Mouse (Mus musculus) erythroblast, embryonic 14.5 days (primary cell): ENCODE measurements around the gene Gba. TPM values are rescaled to one million over a fixed set of nuclear protein-coding genes. Genes with fewer than 3 reads are reported as not detected.
"Not testable (repeated sequence)": the region's sequence is repeated elsewhere in the genome, so short reads cannot be mapped to it uniquely, and the experiment has no call there.

ENCODE experiments used
- H3K27me3 ChIP-seq: 2 replicates; pipeline ENCODE4 v1.6.1; 2012; ENCODE audit warnings: inconsistent platforms; ENCODE audit not compliant: control insufficient read depth
- H3K36me3 ChIP-seq: 2 replicates; pipeline ENCODE4 v1.6.1; 2012; ENCODE audit warnings: mild to moderate bottlenecking, inconsistent platforms; ENCODE audit not compliant: control insufficient read depth
- H3K4me1 ChIP-seq: 2 replicates; pipeline ENCODE4 v1.6.1; 2012; ENCODE audit warnings: inconsistent platforms; ENCODE audit not compliant: control insufficient read depth
- H3K4me3 ChIP-seq: replicated peaks from 2 replicates; pipeline ENCODE3; 2012; ENCODE audit warnings: moderate library complexity, mild to moderate bottlenecking, inconsistent platforms
- H3K9me3 ChIP-seq: 2 replicates; pipeline ENCODE4 v1.6.1; 2012; ENCODE audit warnings: low read length, inconsistent platforms, mixed read lengths; ENCODE audit not compliant: control insufficient read depth
- GATA1 ChIP-seq: IDR thresholded peaks from 2 replicates; pipeline ENCODE4 v1.6.1; 2012; ENCODE audit warnings: low read length, inconsistent platforms, mixed read lengths
- TAL1 ChIP-seq: IDR thresholded peaks from 3 replicates; pipeline ENCODE4 v1.6.1; 2012; ENCODE audit warnings: low read length, inconsistent platforms, mixed read lengths
- polyA plus RNA-seq: library from polyadenylated mRNA; stranded (reverse); fragments of >175 nt; gene quantifications from 2 replicates; pipeline ENCODE4 v1.2.3, GENCODE M21; 2012

The Gba gene
- polyA plus RNA-seq: 0.40 and 0.57 TPM in 2 replicates

DNA sequence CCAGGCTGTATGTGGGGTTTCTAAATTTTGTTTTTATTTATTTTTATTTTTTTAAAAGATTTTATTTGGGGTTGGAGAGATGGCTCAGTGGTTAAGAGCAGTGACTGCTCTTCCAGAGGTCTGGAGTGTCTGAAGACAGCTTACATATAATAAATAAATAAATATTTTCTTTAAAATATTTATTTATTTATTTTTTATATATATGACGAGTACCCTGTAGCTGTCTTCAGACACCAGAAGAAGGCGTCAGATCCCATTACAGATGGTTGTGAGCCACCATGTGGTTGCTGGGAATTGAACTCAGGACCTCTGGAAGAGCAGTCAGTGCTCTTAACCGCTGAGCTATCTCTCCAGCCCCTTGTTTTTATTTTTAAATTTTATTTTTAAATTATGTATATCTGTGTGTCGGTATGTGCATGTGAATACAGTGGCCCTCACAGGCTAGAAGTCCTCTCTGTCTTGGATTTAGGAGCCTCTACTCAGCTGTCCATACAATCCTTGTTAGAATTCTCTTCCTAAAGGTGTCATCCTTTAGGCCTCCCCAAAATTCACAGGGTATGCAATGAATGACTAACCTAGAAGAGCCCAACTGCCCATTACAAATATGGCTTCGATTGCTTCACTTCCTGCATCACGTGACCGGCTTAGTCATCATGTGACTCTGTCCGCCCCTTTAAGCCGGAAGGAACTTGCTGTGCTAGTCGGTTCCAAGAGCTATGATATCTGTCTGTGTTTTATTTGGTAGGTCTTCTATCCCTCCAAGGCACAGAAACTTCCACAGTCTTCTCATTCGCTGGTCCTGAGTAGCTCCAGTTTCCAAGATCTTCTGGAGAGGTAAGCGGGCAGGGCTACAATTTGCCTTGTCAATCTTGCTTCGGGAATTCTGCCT, at the start of gene Gba:
Gba (plus strand) TSS at position 676 of the 889 bp plus-strand sequence.
- no peaks in the 10 kb centered on the region for H3K9me3 ChIP-seq
- TF ChIP-seq TAL1: no peak
- TF ChIP-seq GATA1: no peak
- peaks cover 12% of the 10 kb centered on the region for H3K4me1 ChIP-seq
- peaks cover 31% of the 10 kb centered on the region for H3K36me3 ChIP-seq
- peaks cover 7% of the 10 kb centered on the region for H3K27me3 ChIP-seq
- peak within 1 kb of the TSS; percentile 62 for H3K4me3 ChIP-seq

- Histone ChIP-seq H3K27me3 (peaks cover 62% of the 10 kb centered on the region), H3K4me1 (peaks cover 31% of the 10 kb centered on the region), H3K9me3 (no peaks in the 10 kb centered on the region), H3K4me3 (no peak overlapping the region), H3K36me3 (no peaks in the 10 kb centered on the region)
- no peak for TF ChIP-seq TAL1
- no peak for TF ChIP-seq GATA1
Measured at GRCm38 (mm10) chr3:89156951-89157350, 45.8 kb upstream of the Gba start.

DNA sequence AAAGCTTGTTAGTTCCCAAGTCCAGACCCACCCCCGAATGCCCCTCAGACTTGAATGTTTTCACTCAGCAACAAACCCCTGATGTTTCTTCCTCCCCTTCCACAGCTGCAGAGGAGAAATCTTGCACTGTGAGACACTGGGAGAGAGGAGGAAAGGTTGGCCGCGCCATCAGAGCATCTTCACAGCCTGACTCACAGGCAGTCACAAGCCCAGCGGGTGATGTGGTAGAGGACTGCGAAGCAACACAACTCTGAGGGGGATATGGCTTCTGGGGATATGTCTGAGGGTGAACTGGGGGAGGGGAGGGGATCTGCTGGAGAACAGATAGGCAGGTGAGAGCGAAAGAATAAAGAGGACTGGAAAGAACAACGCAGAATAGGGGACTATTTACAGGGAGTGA, 44.1 kb upstream of the Gba start:
- Histone ChIP-seq H3K4me1 (peaks cover 21% of the 10 kb centered on the region), H3K27me3 (peaks cover 50% of the 10 kb centered on the region), H3K4me3 (no peak overlapping the region), H3K36me3 (no peaks in the 10 kb centered on the region), H3K9me3 (no peaks in the 10 kb centered on the region)
- TF ChIP-seq TAL1 (no peak), GATA1 (no peak)

DNA sequence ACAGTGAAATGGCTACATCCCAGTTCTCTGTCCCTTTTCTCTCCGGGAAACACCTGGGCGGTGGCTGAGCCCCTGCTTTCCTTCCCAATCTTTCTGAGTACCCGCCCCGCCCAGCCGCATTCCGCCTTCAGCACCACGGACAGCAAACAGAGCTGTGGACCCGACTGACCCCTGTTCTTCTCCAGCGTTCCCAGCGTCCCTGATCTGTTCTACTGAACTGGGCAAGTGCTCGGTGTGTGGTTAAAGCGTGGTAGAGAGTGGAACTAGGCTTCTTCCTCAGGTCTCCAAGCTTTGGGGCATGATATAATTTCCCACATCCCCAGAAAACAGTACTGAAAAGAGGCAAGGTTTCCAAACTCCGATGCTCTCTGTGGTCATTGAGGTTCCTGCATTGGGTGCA, 43.5 kb upstream of the Gba start:
- TF ChIP-seq TAL1: no peak
- H3K4me3 ChIP-seq: peak overlapping the region; percentile 64
- peaks cover 47% of the 10 kb centered on the region for H3K27me3 ChIP-seq
- H3K36me3 ChIP-seq: no peaks in the 10 kb centered on the region
- peaks cover 27% of the 10 kb centered on the region for H3K4me1 ChIP-seq
- no peaks in the 10 kb centered on the region for H3K9me3 ChIP-seq

DNA sequence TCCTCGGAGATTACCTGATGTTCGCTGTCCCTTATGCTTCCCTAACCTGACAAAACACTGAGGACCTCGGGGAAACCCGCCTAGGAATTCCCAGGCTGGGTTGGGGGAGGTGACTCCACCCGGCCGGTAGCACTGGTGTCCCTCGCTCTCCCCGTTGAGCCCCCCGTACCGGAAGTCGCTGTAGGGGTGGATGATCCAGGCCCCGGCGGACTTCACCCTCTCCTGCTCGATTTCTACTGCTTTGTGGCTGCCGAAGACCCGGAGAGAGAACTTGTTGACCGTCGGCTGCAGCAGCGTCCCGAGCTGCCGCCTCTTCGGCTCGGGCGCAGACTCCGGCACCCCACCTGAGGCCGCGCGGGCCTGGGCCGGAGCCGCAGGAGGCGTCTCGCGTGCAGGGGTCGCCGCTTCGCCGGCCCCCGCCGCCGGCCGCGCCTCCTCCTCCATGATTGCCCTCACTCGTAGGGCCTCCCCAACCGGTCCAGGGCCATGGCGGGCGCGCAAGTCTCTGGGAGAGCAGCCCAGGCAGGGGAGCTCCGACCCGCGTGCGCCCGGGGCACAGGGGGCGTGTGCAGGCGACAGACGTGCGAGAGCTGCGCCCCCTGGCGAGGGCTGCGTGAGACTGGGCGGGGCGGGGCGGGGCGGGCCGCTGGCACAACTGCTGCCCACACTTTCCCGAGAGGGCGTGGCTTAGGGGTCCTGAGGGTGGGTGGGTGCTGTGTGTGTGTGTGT, 42.9 kb upstream of the Gba start, which contains the start of gene Hcn3:
Hcn3 (minus strand) TSS at position 581 of the 729 bp plus-strand sequence.
- Histone ChIP-seq H3K9me3 (no peaks in the 10 kb centered on the region), H3K27me3 (peaks cover 45% of the 10 kb centered on the region), H3K4me3 (peak within 1 kb of the TSS; percentile 64), H3K36me3 (no peaks in the 10 kb centered on the region), H3K4me1 (peaks cover 30% of the 10 kb centered on the region)
- TF ChIP-seq TAL1 (no peak), GATA1 (no peak)

- H3K4me3 ChIP-seq, H3K9me3 ChIP-seq, H3K36me3 ChIP-seq: not testable (repeated sequence)
- peaks cover 43% of the 10 kb centered on the region for H3K4me1 ChIP-seq
- H3K27me3 ChIP-seq: peaks cover 33% of the 10 kb centered on the region
Measured at GRCm38 (mm10) chr3:89161207-89161606, 41.5 kb upstream of the Gba start.

GRCm38 (mm10) chr3:89161786-89162185, 40.9 kb upstream of the Gba start:
- Histone ChIP-seq H3K27me3 (peaks cover 32% of the 10 kb centered on the region), H3K9me3 (no peaks in the 10 kb centered on the region), H3K4me1 (peaks cover 49% of the 10 kb centered on the region), H3K36me3 (peaks cover 6% of the 10 kb centered on the region), H3K4me3 (no peak overlapping the region)
- TF ChIP-seq GATA1 (no peak), TAL1 (no peak)

GRCm38 (mm10) chr3:89163123-89163522, 39.6 kb upstream of the Gba start:
- H3K36me3 ChIP-seq: peaks cover 19% of the 10 kb centered on the region
- peaks cover 19% of the 10 kb centered on the region for H3K27me3 ChIP-seq
- no peak overlapping the region for H3K4me3 ChIP-seq
- TF ChIP-seq TAL1 (no peak), GATA1 (no peak)
- H3K9me3 ChIP-seq: no peaks in the 10 kb centered on the region
- peaks cover 58% of the 10 kb centered on the region for H3K4me1 ChIP-seq

- Histone ChIP-seq H3K4me1 (peaks cover 58% of the 10 kb centered on the region), H3K4me3 (peak overlapping the region; percentile 97), H3K9me3 (no peaks in the 10 kb centered on the region), H3K27me3 (peaks cover 13% of the 10 kb centered on the region), H3K36me3 (peaks cover 25% of the 10 kb centered on the region)
- no peak for TF ChIP-seq GATA1
- no peak; the same call in 2 of the 3 replicates for TF ChIP-seq TAL1
Measured at GRCm38 (mm10) chr3:89163643-89164245, 39.0 kb upstream of the Gba start.
